Mouse (Mus musculus) lung, adult 2 months (tissue): ENCODE measurements around the gene Ascl4. TPM values are rescaled to one million over a fixed set of nuclear protein-coding genes. Genes with fewer than 3 reads are reported as not detected.

ENCODE experiments used
- DNase-seq: peaks from one replicate; pipeline ENCODE4 v3.0.0; 2022
- H3K4me1 ChIP-seq: fragments of 200-500 bp; 2 replicates; pipeline ENCODE4 v1.6.1; 2011; ENCODE audit warnings: low read length; ENCODE audit not compliant: control insufficient read depth, insufficient read depth
- H3K4me3 ChIP-seq: fragments of 200-500 bp; replicated peaks from 2 replicates; pipeline ENCODE3; 2011; ENCODE audit warnings: low read depth, mild to moderate bottlenecking, control low read depth, low read length; ENCODE audit errors: extremely low read depth
- CTCF ChIP-seq: fragments of 200-500 bp; IDR thresholded peaks from 2 replicates; pipeline ENCODE4 v1.5.1; 2011; ENCODE audit warnings: mild to moderate bottlenecking, low read length, control low read depth; ENCODE audit not compliant: insufficient read depth
- POLR2A ChIP-seq: fragments of 200-500 bp; IDR thresholded peaks from 2 replicates; pipeline ENCODE4 v1.6.1; 2011; ENCODE audit warnings: low read depth, mild to moderate bottlenecking, control low read depth, low read length, borderline replicate concordance; ENCODE audit errors: extremely low read depth
- WGBS: fragments of 180-500 bp; shearing (Covaris S2); methylation state at CpG from one replicate; pipeline ENCODE4 v1.1.7; 2018; 5-methylcytosine and 5-hydroxymethylcytosine counted together
- polyA plus RNA-seq: library from polyadenylated mRNA; depleted of rRNA; stranded (reverse); fragments of >200 nt; gene quantifications from 2 replicates; pipeline ENCODE4 v1.2.3, GENCODE M21; 2012

Gene Ascl4
- polyA plus RNA-seq, 1 experiment = 0.24 TPM

GRCm38 (mm10) chr10:85951765-85952443 is 24.4 kb downstream of the Ascl4 start:
- Histone ChIP-seq H3K4me3 (no peak overlapping the region), H3K4me1 (peaks cover 3% of the 10 kb centered on the region; the same call in 1 of the 2 replicates)
- no peak for DNase-seq
- WGBS = 73% methylated on average over 6 of the region's 6 CpGs
- TF ChIP-seq CTCF = no peak

- DNase-seq = no peak
- Histone ChIP-seq H3K4me1 (peaks cover 3% of the 10 kb centered on the region; the same call in 1 of the 2 replicates), H3K4me3 (no peak overlapping the region)
- 33% methylated on average over 3 of the region's 3 CpGs for WGBS
- TF ChIP-seq CTCF (no peak), POLR2A (no peak)
Observed at GRCm38 (mm10) chr10:85953401-85953800, 25.9 kb downstream of the Ascl4 start.

- peaks cover 3% of the 10 kb centered on the region; the same call in 1 of the 2 replicates for H3K4me1 ChIP-seq
- DNase-seq = peak; percentile 15
- TF ChIP-seq POLR2A = no peak
- no peak for TF ChIP-seq CTCF
- 40% methylated on average over 2 of the region's 2 CpGs for WGBS
- no peak overlapping the region for H3K4me3 ChIP-seq
Observed at GRCm38 (mm10) chr10:85954429-85954828, 26.9 kb downstream of the Ascl4 start.

GRCm38 (mm10) chr10:85956871-85957419 is 29.5 kb downstream of the Ascl4 start:
- WGBS = 2% methylated on average over 20 of the region's 20 CpGs

GRCm38 (mm10) chr10:85957464-85957950 is 30.0 kb downstream of the Ascl4 start, which contains the start of gene Rtcb:
Gene Rtcb, minus strand, starts transcription at chr10:85957823.
- TF ChIP-seq POLR2A (peak; percentile 86; the same call in 1 of the 2 replicates), CTCF (no peak)
- H3K4me1 ChIP-seq = peaks cover 3% of the 10 kb centered on the region; the same call in 1 of the 2 replicates
- peak; percentile 97 for DNase-seq
- under 1% methylated on average over 38 of the region's 38 CpGs for WGBS
- H3K4me3 ChIP-seq = peak within 1 kb of the TSS; percentile 84

More at GRCm38 (mm10) chr10:85956871-85957419, 29.5 kb downstream of the Ascl4 start:
- H3K4me1 ChIP-seq = peaks cover 3% of the 10 kb centered on the region; the same call in 1 of the 2 replicates
- peak overlapping the region; percentile 84 for H3K4me3 ChIP-seq
- peak; percentile 9 for DNase-seq
- TF ChIP-seq CTCF = no peak
- no peak for TF ChIP-seq POLR2A

- Histone ChIP-seq H3K4me1 (no peaks in the 10 kb centered on the region; the same call in 1 of the 2 replicates), H3K4me3 (no peak overlapping the region)
- TF ChIP-seq POLR2A (no peak), CTCF (no peak)
- WGBS = 42% methylated on average over 9 of the region's 9 CpGs
- no peak for DNase-seq
Observed at GRCm38 (mm10) chr10:85962897-85963296, 35.4 kb downstream of the Ascl4 start.

- DNase-seq = no peak
- H3K4me3 ChIP-seq = no peak overlapping the region
- no peaks in the 10 kb centered on the region; the same call in 1 of the 2 replicates for H3K4me1 ChIP-seq
- WGBS = 84% methylated on average over 7 of the region's 7 CpGs
- TF ChIP-seq CTCF = no peak
- TF ChIP-seq POLR2A = no peak
Observed at GRCm38 (mm10) chr10:85964316-85964715, 36.8 kb downstream of the Ascl4 start.

- H3K4me3 ChIP-seq = no peak overlapping the region
- TF ChIP-seq POLR2A = no peak
- no peak for TF ChIP-seq CTCF
- WGBS = 42% methylated on average over 2 of the region's 2 CpGs
- no peaks in the 10 kb centered on the region; the same call in 1 of the 2 replicates for H3K4me1 ChIP-seq
- DNase-seq = no peak
Observed at GRCm38 (mm10) chr10:85966476-85966875, 39.0 kb downstream of the Ascl4 start.

GRCm38 (mm10) chr10:85967411-85968156 is 40.1 kb downstream of the Ascl4 start:
- 65% methylated on average over 17 of the region's 17 CpGs for WGBS
- no peak for TF ChIP-seq POLR2A
- no peak for TF ChIP-seq CTCF
- Histone ChIP-seq H3K4me1 (no peaks in the 10 kb centered on the region; the same call in 1 of the 2 replicates), H3K4me3 (no peak overlapping the region)
- DNase-seq = no peak
